Mouse (Mus musculus) lung, adult 2 months (tissue): ENCODE results near the gene Prkag3. TPM values are rescaled to one million over a fixed set of nuclear protein-coding genes. Genes with fewer than 3 reads are reported as not detected.

Source experiments
- DNase-seq: peaks from one replicate; pipeline ENCODE4 v3.0.0; 2022
- H3K4me1 ChIP-seq: fragments of 200-500 bp; 2 replicates; pipeline ENCODE4 v1.6.1; 2011; ENCODE audit warnings: low read length; ENCODE audit not compliant: control insufficient read depth, insufficient read depth
- H3K4me3 ChIP-seq: fragments of 200-500 bp; replicated peaks from 2 replicates; pipeline ENCODE3; 2011; ENCODE audit warnings: low read depth, mild to moderate bottlenecking, control low read depth, low read length; ENCODE audit errors: extremely low read depth
- CTCF ChIP-seq: fragments of 200-500 bp; IDR thresholded peaks from 2 replicates; pipeline ENCODE4 v1.5.1; 2011; ENCODE audit warnings: mild to moderate bottlenecking, low read length, control low read depth; ENCODE audit not compliant: insufficient read depth
- POLR2A ChIP-seq: fragments of 200-500 bp; IDR thresholded peaks from 2 replicates; pipeline ENCODE4 v1.6.1; 2011; ENCODE audit warnings: low read depth, mild to moderate bottlenecking, control low read depth, low read length, borderline replicate concordance; ENCODE audit errors: extremely low read depth
- WGBS: fragments of 180-500 bp; shearing (Covaris S2); methylation state at CpG from one replicate; pipeline ENCODE4 v1.1.7; 2018; 5-methylcytosine and 5-hydroxymethylcytosine counted together
- polyA plus RNA-seq: library from polyadenylated mRNA; depleted of rRNA; stranded (reverse); fragments of >200 nt; gene quantifications from 2 replicates; pipeline ENCODE4 v1.2.3, GENCODE M21; 2012

Gene Prkag3
- polyA plus RNA-seq, 1 experiment: 11.4 TPM

- no peak for TF ChIP-seq CTCF
- no peak for TF ChIP-seq POLR2A
- no peak for DNase-seq
- WGBS: 90% methylated on average over 8 of the region's 8 CpGs
- H3K4me1 ChIP-seq: no peaks in the 10 kb centered on the region
- H3K4me3 ChIP-seq: no peak overlapping the region
Measured at GRCm38 (mm10) chr1:74718113-74718512, 30.9 kb downstream of the Prkag3 start.

GRCm38 (mm10) chr1:74715886-74716285, 33.1 kb downstream of the Prkag3 start:
- no peak for TF ChIP-seq POLR2A
- no peak for TF ChIP-seq CTCF
- no peak for DNase-seq
- H3K4me3 ChIP-seq: no peak overlapping the region
- no peaks in the 10 kb centered on the region for H3K4me1 ChIP-seq
- 82% methylated on average over 6 of the region's 6 CpGs for WGBS

GRCm38 (mm10) chr1:74715468-74715867, 33.6 kb downstream of the Prkag3 start:
- Histone ChIP-seq H3K4me1 (no peaks in the 10 kb centered on the region), H3K4me3 (no peak overlapping the region)
- WGBS: 55% methylated on average over 5 of the region's 5 CpGs
- DNase-seq: no peak
- TF ChIP-seq CTCF: no peak
- no peak for TF ChIP-seq POLR2A

GRCm38 (mm10) chr1:74714967-74715366, 34.1 kb downstream of the Prkag3 start:
- TF ChIP-seq CTCF (no peak), POLR2A (no peak)
- H3K4me3 ChIP-seq: no peak overlapping the region
- DNase-seq: no peak
- H3K4me1 ChIP-seq: no peaks in the 10 kb centered on the region
- 24% methylated on average over 2 of the region's 2 CpGs for WGBS

GRCm38 (mm10) chr1:74713859-74714730, 34.9 kb downstream of the Prkag3 start:
- TF ChIP-seq POLR2A: no peak
- Histone ChIP-seq H3K4me3 (peak overlapping the region; percentile 38), H3K4me1 (no peaks in the 10 kb centered on the region)
- DNase-seq: no peak
- WGBS: 21% methylated on average over 12 of the region's 12 CpGs

GRCm38 (mm10) chr1:74713099-74713858, 35.7 kb downstream of the Prkag3 start, which contains the start of gene Cyp27a1:
Gene Cyp27a1, plus strand, starts transcription at chr1:74713574.
- DNase-seq: peak; percentile 53
- no peak for TF ChIP-seq CTCF
- peak; percentile 76; the same call in 1 of the 2 replicates for TF ChIP-seq POLR2A

GRCm38 (mm10) chr1:74712461-74713098, 36.4 kb downstream of the Prkag3 start:
- TF ChIP-seq POLR2A: no peak
- TF ChIP-seq CTCF: no peak
- DNase-seq: no peak
- WGBS: 33% methylated on average over 5 of the region's 5 CpGs
- Histone ChIP-seq H3K4me3 (no peak overlapping the region), H3K4me1 (no peaks in the 10 kb centered on the region)

More at GRCm38 (mm10) chr1:74713099-74713858, 35.7 kb downstream of the Prkag3 start, which contains the start of gene Cyp27a1:
- H3K4me1 ChIP-seq: no peaks in the 10 kb centered on the region
- H3K4me3 ChIP-seq: peak within 1 kb of the TSS; percentile 38
- 5% methylated on average over 35 of the region's 35 CpGs for WGBS

GRCm38 (mm10) chr1:74712046-74712445, 37.0 kb downstream of the Prkag3 start:
- TF ChIP-seq POLR2A (no peak), CTCF (no peak)
- Histone ChIP-seq H3K4me3 (no peak overlapping the region), H3K4me1 (no peaks in the 10 kb centered on the region)
- no peak for DNase-seq
- WGBS: 68% methylated on average over 4 of the region's 4 CpGs

GRCm38 (mm10) chr1:74709566-74709965, 39.5 kb downstream of the Prkag3 start:
- no peak for TF ChIP-seq CTCF
- TF ChIP-seq POLR2A: no peak
- WGBS: 42% methylated on average over 6 of the region's 6 CpGs
- DNase-seq: no peak
- H3K4me3 ChIP-seq: no peak overlapping the region
- H3K4me1 ChIP-seq: no peaks in the 10 kb centered on the region
